Mouse (Mus musculus) stomach, embryonic 15.5 days (tissue): ENCODE data around the gene Vwa8. TPM values are rescaled to one million over a fixed set of nuclear protein-coding genes. Genes with fewer than 3 reads are reported as not detected.

Source experiments
- ATAC-seq: fragments of 200-750 bp; cut with Nextera tagmentation; 2 replicates; pipeline ENCODE4 v1.8.0; 2017; ENCODE audit warnings: low read depth, moderate number of reproducible peaks, moderate TSS enrichment; ENCODE audit not compliant: insufficient read depth, low FRiP score
- H3K27ac ChIP-seq: fragments of 300-500 bp; sonication (generic); 2 replicates; pipeline ENCODE4 v1.5.1; 2015; ENCODE audit warnings: mild to moderate bottlenecking, inconsistent platforms
- H3K27me3 ChIP-seq: fragments of 300-500 bp; sonication (generic); replicated peaks from 2 replicates; pipeline ENCODE4 v1.6.1; 2015; ENCODE audit warnings: inconsistent platforms
- H3K36me3 ChIP-seq: fragments of 300-500 bp; sonication (generic); 2 replicates; pipeline ENCODE4 v1.6.1; 2015; ENCODE audit warnings: inconsistent platforms
- H3K4me1 ChIP-seq: fragments of 300-500 bp; sonication (generic); 2 replicates; pipeline ENCODE4 v1.6.1; 2015; ENCODE audit warnings: inconsistent platforms
- H3K4me2 ChIP-seq: fragments of 300-500 bp; sonication (generic); 2 replicates; pipeline ENCODE4 v1.6.1; 2015; ENCODE audit warnings: mild to moderate bottlenecking, inconsistent platforms
- H3K4me3 ChIP-seq: fragments of 300-500 bp; sonication (generic); replicated peaks from 2 replicates; pipeline ENCODE4 v1.5.1; 2015; ENCODE audit warnings: inconsistent platforms
- H3K9ac ChIP-seq: fragments of 300-500 bp; sonication (generic); 2 replicates; pipeline ENCODE4 v1.6.1; 2015; ENCODE audit warnings: inconsistent platforms
- H3K9me3 ChIP-seq: fragments of 300-500 bp; sonication (generic); 2 replicates; pipeline ENCODE4 v1.6.1; 2016; ENCODE audit warnings: inconsistent platforms
- WGBS: fragments of 180-500 bp; shearing (Covaris S2); methylation state at CpG from one replicate; pipeline ENCODE4 v1.1.7; 2015; 5-methylcytosine and 5-hydroxymethylcytosine counted together
- polyA plus RNA-seq: library from polyadenylated mRNA; unstranded; fragments of >200 nt; fragmentation: Nextera tagmentation; extraction: Ambion mirVana; gene quantifications from 2 replicates; pipeline ENCODE4 v1.2.1, GENCODE M21; 2015

Vwa8 gene
- polyA plus RNA-seq, 1 experiment from 2014 or later: 11.0 TPM

GRCm38 (mm10) chr14:78932094-78932493, 83.2 kb downstream of the Vwa8 start:
- no peaks in the 10 kb centered on the region for H3K36me3 ChIP-seq

GRCm38 (mm10) chr14:78933399-78933798, 84.5 kb downstream of the Vwa8 start:
- no peaks in the 10 kb centered on the region for H3K27me3 ChIP-seq
- ATAC-seq: no peak
- 79% methylated on average over 8 of the region's 8 CpGs for WGBS
- no peak overlapping the region for H3K27ac ChIP-seq
- H3K4me2 ChIP-seq: no peak overlapping the region
- no peaks in the 10 kb centered on the region for H3K9me3 ChIP-seq
- no peak overlapping the region for H3K4me3 ChIP-seq
- no peak overlapping the region for H3K9ac ChIP-seq
- no peaks in the 10 kb centered on the region for H3K4me1 ChIP-seq
- H3K36me3 ChIP-seq: no peaks in the 10 kb centered on the region

More at GRCm38 (mm10) chr14:78932094-78932493, 83.2 kb downstream of the Vwa8 start:
- H3K9ac ChIP-seq: no peak overlapping the region
- ATAC-seq: no peak
- no peak overlapping the region for H3K4me2 ChIP-seq
- no peaks in the 10 kb centered on the region for H3K27me3 ChIP-seq
- H3K27ac ChIP-seq: no peak overlapping the region
- H3K4me1 ChIP-seq: no peaks in the 10 kb centered on the region
- H3K9me3 ChIP-seq: no peaks in the 10 kb centered on the region
- H3K4me3 ChIP-seq: no peak overlapping the region
- 64% methylated on average over 2 of the region's 2 CpGs for WGBS

GRCm38 (mm10) chr14:78934596-78934995, 85.7 kb downstream of the Vwa8 start:
- no peaks in the 10 kb centered on the region for H3K36me3 ChIP-seq
- no peak overlapping the region for H3K4me2 ChIP-seq
- no peak overlapping the region for H3K27ac ChIP-seq
- H3K4me3 ChIP-seq: no peak overlapping the region
- WGBS: 76% methylated on average over 6 of the region's 6 CpGs
- H3K4me1 ChIP-seq: no peaks in the 10 kb centered on the region
- H3K9me3 ChIP-seq: no peaks in the 10 kb centered on the region
- no peak overlapping the region for H3K9ac ChIP-seq
- ATAC-seq: no peak
- no peaks in the 10 kb centered on the region for H3K27me3 ChIP-seq

- no peak overlapping the region for H3K27ac ChIP-seq
- H3K4me2 ChIP-seq: no peak overlapping the region
- no peak overlapping the region for H3K9ac ChIP-seq
- no peak overlapping the region for H3K4me3 ChIP-seq
- no peak for ATAC-seq
- WGBS: 41% methylated on average over 3 of the region's 3 CpGs
- no peaks in the 10 kb centered on the region for H3K27me3 ChIP-seq
- no peaks in the 10 kb centered on the region for H3K4me1 ChIP-seq
- H3K9me3 ChIP-seq: no peaks in the 10 kb centered on the region
- no peaks in the 10 kb centered on the region for H3K36me3 ChIP-seq
These were observed 86.9 kb downstream of the Vwa8 start for GRCm38 (mm10) chr14:78935796-78936195.

- Histone ChIP-seq H3K4me3 (no peak overlapping the region), H3K4me2 (no peak overlapping the region), H3K9ac (no peak overlapping the region), H3K4me1 (no peaks in the 10 kb centered on the region), H3K27me3 (no peaks in the 10 kb centered on the region), H3K36me3 (no peaks in the 10 kb centered on the region), H3K27ac (no peak overlapping the region), H3K9me3 (no peaks in the 10 kb centered on the region)
- ATAC-seq: no peak
- 64% methylated on average over 11 of the region's 11 CpGs for WGBS
These were observed 93.1 kb downstream of the Vwa8 start for GRCm38 (mm10) chr14:78941741-78942475.

DNA sequence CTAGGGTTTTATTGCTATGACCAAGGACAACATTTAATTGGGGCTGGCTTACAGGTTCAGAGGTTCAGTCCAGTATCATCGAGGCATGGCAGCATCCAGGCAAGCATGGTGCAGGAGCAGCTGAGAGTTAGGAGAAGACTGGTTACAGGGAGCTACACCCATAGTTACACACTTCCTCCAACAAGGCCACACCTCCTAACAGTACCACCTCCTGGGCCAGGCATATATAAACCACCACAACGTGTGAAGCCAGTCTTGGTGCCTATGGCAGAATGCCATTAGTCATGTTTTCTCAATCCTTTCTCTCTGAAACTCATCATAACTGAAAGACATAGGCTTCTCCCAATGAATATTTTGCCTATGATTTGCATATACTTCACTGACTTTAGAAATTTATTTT, 106.9 kb downstream of the Vwa8 start:
- no peaks in the 10 kb centered on the region for H3K36me3 ChIP-seq
- no peak overlapping the region for H3K9ac ChIP-seq
- no peak overlapping the region for H3K4me3 ChIP-seq
- H3K27ac ChIP-seq: no peak overlapping the region
- H3K4me1 ChIP-seq: no peaks in the 10 kb centered on the region
- H3K27me3 ChIP-seq: no peaks in the 10 kb centered on the region
- 71% methylated on average over 2 of the region's 2 CpGs for WGBS
- no peak overlapping the region for H3K4me2 ChIP-seq
- no peak for ATAC-seq
- no peaks in the 10 kb centered on the region for H3K9me3 ChIP-seq

DNA sequence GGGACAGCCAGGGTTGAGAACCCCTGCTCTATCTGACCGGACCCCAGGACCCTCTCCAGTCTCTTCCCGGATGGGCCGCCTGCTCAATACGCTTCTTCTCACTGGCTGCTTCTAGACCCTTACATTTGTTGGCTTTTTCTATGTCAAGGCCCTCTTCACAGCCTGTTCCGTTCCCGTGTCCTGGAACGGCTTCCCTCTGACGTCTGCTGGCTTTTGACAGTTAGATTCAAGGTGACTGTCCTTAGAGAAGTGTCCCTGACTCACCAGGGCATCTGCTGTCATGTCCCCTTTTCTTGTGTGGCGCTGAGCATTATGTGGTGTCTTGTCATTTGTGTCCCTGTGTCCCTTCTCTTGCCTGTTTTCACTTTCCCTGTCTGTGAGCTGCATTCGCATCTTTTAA, 121.8 kb downstream of the Vwa8 start:
- Histone ChIP-seq H3K9ac (no peak overlapping the region), H3K27me3 (no peaks in the 10 kb centered on the region), H3K4me1 (no peaks in the 10 kb centered on the region), H3K36me3 (no peaks in the 10 kb centered on the region), H3K4me3 (no peak overlapping the region), H3K27ac (no peak overlapping the region), H3K9me3 (no peaks in the 10 kb centered on the region), H3K4me2 (no peak overlapping the region)
- ATAC-seq: no peak
- WGBS: 93% methylated on average over 10 of the region's 10 CpGs

DNA sequence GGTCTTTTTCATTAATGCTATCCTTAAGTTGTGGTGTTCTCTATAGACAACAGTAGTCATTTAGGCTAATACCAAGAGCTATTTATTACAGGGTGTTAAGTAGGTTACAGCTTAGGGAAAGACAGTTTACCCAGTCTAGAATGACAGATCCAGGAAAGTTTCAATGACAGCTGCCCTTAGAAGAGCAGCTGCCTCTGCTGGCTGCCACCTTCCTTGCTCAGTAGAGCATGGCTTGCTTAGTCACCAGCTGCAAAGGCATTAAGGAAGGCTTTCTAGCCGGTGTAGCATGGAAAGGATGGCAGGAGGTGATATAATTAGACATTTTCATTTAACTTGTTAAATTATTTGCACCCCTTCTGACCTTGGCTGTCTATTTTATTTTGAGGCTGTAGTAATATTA, 123.6 kb downstream of the Vwa8 start:
- no peak for ATAC-seq
- no peak overlapping the region for H3K27ac ChIP-seq
- H3K9me3 ChIP-seq: no peaks in the 10 kb centered on the region
- H3K4me2 ChIP-seq: no peak overlapping the region
- H3K36me3 ChIP-seq: no peaks in the 10 kb centered on the region
- no peaks in the 10 kb centered on the region for H3K27me3 ChIP-seq
- H3K9ac ChIP-seq: no peak overlapping the region
- H3K4me3 ChIP-seq: no peak overlapping the region
- no peaks in the 10 kb centered on the region for H3K4me1 ChIP-seq
- 61% methylated on average over 1 of the region's 1 CpGs for WGBS

DNA sequence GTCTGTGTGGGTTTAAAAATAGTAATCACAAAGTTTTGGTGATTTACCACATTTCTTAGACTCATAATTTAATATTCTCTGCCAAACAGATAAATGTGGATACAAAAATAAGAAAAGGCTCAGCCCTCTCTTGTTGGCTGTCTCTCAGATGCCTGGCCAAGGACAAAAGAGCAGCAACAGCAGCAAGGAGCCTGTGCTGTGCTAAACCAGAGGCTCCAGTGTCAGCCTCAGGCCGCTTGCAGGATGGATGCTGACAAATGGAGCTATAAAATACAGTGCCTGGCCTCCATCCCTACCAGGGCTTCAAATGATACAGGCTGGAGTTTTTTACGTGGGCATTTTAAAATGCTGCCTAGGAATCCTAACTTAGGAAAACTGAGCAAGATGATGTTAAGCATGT, 134.3 kb downstream of the Vwa8 start:
- Histone ChIP-seq H3K27ac (no peak overlapping the region), H3K4me2 (no peak overlapping the region), H3K4me3 (no peak overlapping the region), H3K4me1 (no peaks in the 10 kb centered on the region), H3K27me3 (no peaks in the 10 kb centered on the region), H3K9me3 (no peaks in the 10 kb centered on the region), H3K9ac (no peak overlapping the region), H3K36me3 (no peaks in the 10 kb centered on the region)
- ATAC-seq: no peak
- WGBS: 48% methylated on average over 2 of the region's 2 CpGs

DNA sequence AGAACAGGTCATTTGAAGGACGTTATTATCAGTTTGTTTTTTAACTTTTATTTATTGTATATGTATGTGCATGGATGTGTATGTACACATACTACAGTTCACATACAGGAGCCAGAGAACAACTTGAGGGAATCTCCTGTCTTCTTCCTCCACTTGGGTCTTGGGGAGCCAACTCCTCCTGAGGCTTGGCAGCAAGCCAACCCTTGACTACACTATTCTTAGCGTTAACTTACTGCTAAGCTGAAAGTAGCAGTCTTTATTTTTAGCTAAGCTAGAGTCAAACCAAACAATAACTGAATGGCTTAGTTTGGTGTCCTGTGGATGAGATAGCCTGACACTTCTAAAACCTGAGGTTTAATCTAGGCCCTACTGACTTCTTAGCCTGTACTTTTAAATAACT, 135.4 kb downstream of the Vwa8 start:
- no peaks in the 10 kb centered on the region for H3K4me1 ChIP-seq
- H3K4me3 ChIP-seq: no peak overlapping the region
- H3K36me3 ChIP-seq: no peaks in the 10 kb centered on the region
- H3K9ac ChIP-seq: no peak overlapping the region
- no peak for ATAC-seq
- H3K27me3 ChIP-seq: no peaks in the 10 kb centered on the region
- no peak overlapping the region for H3K4me2 ChIP-seq
- H3K27ac ChIP-seq: no peak overlapping the region
- 49% methylated on average over 2 of the region's 2 CpGs for WGBS
- H3K9me3 ChIP-seq: no peaks in the 10 kb centered on the region

DNA sequence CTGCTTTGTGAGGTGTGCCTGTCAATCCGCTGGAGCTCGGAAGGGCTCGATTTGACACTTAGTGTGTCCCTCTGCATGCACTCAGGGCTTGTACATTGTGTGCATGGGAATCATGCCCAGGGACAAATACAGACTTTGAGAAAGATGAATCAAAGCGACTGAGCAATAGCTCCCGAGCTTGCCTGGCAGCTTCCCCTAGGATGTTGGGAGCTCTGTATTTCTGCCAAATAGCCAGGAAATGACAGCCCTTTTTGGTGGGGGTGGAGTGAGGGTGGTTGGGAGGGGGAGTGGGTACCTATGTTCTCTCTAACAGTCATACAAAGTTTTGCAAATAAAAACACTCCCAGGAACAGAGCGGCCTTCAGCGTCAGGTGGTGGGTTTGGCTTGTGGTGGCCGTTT, 138.7 kb downstream of the Vwa8 start:
- H3K4me2 ChIP-seq: no peak overlapping the region
- no peak overlapping the region for H3K4me3 ChIP-seq
- WGBS: 76% methylated on average over 8 of the region's 8 CpGs

DNA sequence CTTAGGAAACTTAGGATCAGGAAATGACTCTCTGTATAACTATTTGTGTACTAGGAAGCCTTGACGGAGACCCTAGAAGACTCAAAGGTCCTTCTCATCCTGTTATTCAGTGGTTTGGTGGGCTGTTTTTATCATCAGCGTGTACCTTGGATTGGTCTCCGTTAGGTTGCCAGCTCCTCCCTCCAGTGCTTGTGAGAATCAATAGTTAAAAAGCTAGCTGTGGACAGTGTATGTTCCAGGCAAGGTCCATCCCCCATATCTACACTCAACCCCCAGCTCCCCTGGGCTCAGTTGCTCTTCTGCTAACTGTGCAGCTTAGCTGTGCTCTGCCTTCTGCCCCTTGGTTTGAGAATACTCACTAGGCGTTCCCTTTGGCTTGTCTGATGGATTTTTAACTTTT, 143.6 kb downstream of the Vwa8 start:
- 77% methylated on average over 4 of the region's 4 CpGs for WGBS
- H3K27me3 ChIP-seq: no peaks in the 10 kb centered on the region
- ATAC-seq: no peak
- H3K4me3 ChIP-seq: no peak overlapping the region
- H3K4me2 ChIP-seq: no peak overlapping the region
- no peaks in the 10 kb centered on the region for H3K9me3 ChIP-seq
- no peaks in the 10 kb centered on the region for H3K36me3 ChIP-seq
- H3K4me1 ChIP-seq: no peaks in the 10 kb centered on the region
- no peak overlapping the region for H3K27ac ChIP-seq
- no peak overlapping the region for H3K9ac ChIP-seq

More for the DNA sequence above, 138.7 kb downstream of the Vwa8 start:
- no peaks in the 10 kb centered on the region for H3K9me3 ChIP-seq
- no peaks in the 10 kb centered on the region for H3K27me3 ChIP-seq
- no peaks in the 10 kb centered on the region for H3K36me3 ChIP-seq
- no peaks in the 10 kb centered on the region for H3K4me1 ChIP-seq
- ATAC-seq: no peak
- H3K27ac ChIP-seq: no peak overlapping the region
- no peak overlapping the region for H3K9ac ChIP-seq

DNA sequence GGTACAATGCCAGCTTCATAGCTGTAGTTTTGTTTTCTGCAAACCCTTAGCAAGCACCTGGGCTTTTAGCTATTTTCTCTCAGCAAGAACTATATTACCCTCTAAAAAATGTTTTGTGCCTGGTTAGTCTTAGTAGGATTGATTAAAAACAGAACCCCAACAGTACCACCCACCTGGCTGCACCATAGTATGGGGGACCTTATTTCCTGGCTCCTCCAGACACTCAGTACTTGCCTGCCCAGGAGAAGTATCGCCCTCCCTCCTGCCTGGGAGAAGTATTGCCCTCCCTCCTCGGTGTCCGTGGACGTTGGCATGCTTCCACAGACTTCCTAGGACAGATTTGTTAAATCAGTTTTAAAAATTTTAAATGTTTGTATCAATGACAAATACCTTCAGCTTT, 144.7 kb downstream of the Vwa8 start:
- Histone ChIP-seq H3K9ac (no peak overlapping the region), H3K4me2 (no peak overlapping the region), H3K4me1 (no peaks in the 10 kb centered on the region), H3K4me3 (no peak overlapping the region), H3K27me3 (no peaks in the 10 kb centered on the region), H3K36me3 (no peaks in the 10 kb centered on the region), H3K9me3 (no peaks in the 10 kb centered on the region), H3K27ac (no peak overlapping the region)
- 54% methylated on average over 4 of the region's 4 CpGs for WGBS
- no peak for ATAC-seq
